Mouse (Mus musculus) Muller cell, postnatal 12 days (primary cell): ENCODE data around the gene Clec2d.

Experiments
- DNase-seq: peaks from one replicate; pipeline ENCODE4 v3.0.0-alpha.2; 2015; ENCODE audit errors: inconsistent ontology term

The Clec2d gene

DNA sequence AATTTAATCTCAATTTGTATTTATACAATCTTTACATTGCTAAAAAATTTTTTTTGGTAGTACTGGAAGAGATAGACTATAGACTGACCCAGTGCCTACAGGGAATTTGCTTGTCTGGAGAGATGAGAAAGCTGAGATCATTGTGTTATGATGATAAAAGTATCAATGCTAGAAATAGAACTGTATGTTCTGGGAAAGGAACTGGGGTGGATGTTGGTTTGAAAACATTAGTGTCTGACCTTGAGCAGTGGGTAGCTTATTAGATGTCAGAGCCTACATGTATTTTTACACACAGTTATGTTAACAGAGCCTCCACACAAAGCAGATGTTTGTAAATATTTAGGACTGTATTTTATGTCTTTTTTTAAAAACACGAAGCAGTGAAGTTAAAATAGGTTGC lies 43.7 kb downstream of the Clec2d start:
- no peak for DNase-seq

DNA sequence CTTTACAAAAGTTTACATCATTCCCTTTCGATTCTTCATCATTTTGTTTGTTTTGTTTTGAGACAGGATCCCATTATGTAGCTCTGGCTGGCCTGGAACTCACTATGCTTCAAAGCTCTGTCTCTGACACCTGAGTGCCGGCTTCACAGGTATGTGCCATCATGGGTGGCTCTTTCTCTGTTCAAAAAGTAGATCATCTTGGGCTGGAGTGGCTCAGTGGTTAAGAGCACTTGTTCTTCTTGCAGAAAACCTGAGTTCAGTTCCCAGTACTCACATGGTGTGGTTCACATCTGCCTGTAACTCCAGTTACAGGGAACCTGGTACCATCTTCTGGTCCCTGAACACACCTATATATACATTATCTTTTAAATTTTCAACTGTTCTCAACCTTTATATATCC lies 44.7 kb downstream of the Clec2d start:
- no peak for DNase-seq

GRCm38 (mm10) chr6:129228935-129229773 lies 48.7 kb downstream of the Clec2d start:
- DNase-seq, result peak; percentile 80

GRCm38 (mm10) chr6:129229774-129230578 lies 49.6 kb downstream of the Clec2d start:
- DNase-seq, result peak; percentile 88

DNA sequence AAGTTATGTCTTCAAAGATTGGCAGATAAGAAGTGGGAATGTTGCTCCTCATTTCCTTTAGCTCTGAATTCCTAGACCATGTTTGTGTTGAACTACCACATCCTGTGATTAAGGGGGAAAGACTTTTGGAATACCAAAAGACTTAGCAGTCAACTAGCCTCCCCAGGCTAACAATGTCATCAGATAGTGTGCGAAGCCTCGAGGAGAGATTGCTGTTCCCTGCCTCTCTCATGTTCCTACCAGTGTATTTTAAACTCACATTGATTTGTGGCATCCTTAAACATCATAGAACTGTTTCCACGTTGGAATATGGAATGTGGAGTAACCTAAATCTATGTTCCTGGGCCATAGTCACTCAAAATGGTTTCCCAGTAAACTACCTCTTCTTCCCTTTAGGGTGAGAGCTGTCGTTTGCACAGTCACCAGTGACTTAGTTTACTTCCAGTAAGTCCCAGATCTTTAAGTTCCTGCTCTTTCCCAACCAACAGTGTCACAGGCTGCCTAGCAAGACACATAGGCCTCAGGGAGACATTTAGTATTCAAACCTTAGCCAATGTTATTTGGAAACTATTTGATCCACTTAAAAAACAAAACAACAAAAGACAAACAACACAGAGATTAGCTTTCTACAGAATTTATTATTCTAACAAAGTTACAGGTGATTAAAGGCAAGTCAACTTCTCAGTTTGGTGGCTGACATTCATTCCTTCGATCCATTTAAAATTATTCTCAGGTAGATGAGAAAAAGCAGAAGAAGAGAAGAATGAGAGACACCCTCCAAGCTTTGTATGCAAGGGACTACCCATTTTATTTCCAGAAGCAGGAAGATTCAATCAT lies 51.8 kb downstream of the Clec2d start:
- peak; percentile 38 for DNase-seq

DNA sequence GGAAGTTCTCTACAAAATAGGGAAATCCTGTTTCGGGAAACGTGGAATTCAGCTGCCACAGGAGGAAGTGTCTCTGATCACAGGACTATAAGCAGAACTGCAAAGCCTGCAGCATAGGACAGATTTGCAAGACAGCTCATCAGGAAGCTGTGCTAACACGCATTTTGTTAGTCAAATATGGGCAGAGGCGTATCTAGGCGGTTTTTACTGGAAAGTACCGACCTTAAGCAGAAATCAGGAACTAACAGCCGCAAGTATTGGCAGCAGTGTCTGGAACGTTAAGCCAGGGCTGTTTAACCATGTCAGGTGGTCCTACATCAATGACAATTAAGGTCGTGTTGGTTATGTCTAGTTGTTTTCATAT lies 52.4 kb downstream of the Clec2d start:
- no peak for DNase-seq

GRCm38 (mm10) chr6:129233366-129233954 lies 53.0 kb downstream of the Clec2d start:
- DNase-seq, result no peak

- no peak for DNase-seq
These were observed 53.5 kb downstream of the Clec2d start for GRCm38 (mm10) chr6:129233955-129234369.

DNA sequence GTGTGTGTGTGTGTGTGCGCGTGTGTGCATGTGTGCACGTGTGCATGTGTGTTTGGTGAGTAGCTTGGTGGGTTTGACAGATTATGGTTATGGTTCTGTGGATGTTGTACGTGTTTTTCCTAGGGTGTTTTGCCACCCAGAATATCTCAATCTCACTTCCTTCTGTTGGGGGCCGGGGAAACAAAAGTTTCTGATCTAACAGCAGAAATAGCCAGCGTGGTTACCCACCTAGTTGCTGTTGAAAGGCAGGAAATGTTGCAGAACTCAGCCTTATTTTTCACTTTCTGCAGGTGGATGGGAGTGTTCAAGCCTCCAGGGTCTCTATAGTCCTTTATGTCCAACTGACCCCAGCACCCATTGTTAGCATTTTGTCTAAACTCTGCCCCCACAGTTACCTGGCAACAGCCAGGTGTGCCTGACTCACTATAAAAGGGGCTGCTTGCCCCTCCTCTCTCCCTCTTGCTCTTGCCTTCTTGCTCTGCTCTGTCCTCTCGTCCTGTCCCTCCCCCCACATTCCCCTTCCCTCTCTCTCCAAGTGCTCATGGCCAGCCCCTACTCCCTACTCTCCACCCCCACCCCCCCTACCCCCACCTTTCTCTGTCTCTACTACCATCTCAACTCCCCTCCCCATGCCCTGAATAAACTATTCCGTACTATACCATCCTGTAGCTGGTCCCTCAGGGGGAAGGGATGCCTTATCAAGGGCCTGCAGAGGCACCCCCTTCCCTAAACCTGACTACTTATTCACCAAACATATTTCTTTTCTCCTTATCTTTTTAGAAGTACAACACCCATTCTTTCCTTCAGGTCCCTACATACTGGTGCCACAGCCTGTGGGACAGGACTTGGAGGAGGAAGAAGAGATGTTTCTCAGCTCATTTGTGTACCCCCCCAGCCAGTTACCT lies 54.3 kb downstream of the Clec2d start:
- DNase-seq, result no peak

- peak; percentile 71 for DNase-seq
These were observed 55.5 kb downstream of the Clec2d start for GRCm38 (mm10) chr6:129235855-129236461.
